Mouse (Mus musculus): ENCODE results near the gene Sipa1l2. TPM values are rescaled to one million over a fixed set of nuclear protein-coding genes. Genes with fewer than 3 reads are reported as not detected.

The Sipa1l2 gene
- total RNA-seq, 2 experiments from 2014 or later = 24.2 to 27.5 TPM

- no peak for DNase-seq (ENCODE audit: low spot score in 2 of 2)
These were observed 98.2 kb downstream of the Sipa1l2 start for GRCm38 (mm10) chr8:125471374-125471773.

- peak in 1 of 2 experiments; percentile 36 for DNase-seq (ENCODE audit: low spot score in 2 of 2)
These were observed 104.3 kb downstream of the Sipa1l2 start for GRCm38 (mm10) chr8:125465156-125465821.

GRCm38 (mm10) chr8:125462901-125463300 lies 106.7 kb downstream of the Sipa1l2 start:
- no peak for DNase-seq (ENCODE audit: low spot score in 2 of 2)

- no peak for DNase-seq (ENCODE audit: low spot score in 2 of 2)
These were observed 108.1 kb downstream of the Sipa1l2 start for GRCm38 (mm10) chr8:125461504-125461903.

GRCm38 (mm10) chr8:125460602-125461001 lies 109.0 kb downstream of the Sipa1l2 start:
- no peak for DNase-seq (ENCODE audit: low spot score in 2 of 2)

GRCm38 (mm10) chr8:125449048-125449447 lies 120.6 kb downstream of the Sipa1l2 start:
- no peak for DNase-seq (ENCODE audit: low spot score in 2 of 2)

GRCm38 (mm10) chr8:125447543-125447942 lies 122.1 kb downstream of the Sipa1l2 start:
- no peak for DNase-seq (ENCODE audit: low spot score in 2 of 2)

GRCm38 (mm10) chr8:125446236-125446635 lies 123.4 kb downstream of the Sipa1l2 start:
- DNase-seq (ENCODE audit: low spot score in 2 of 2) = no peak

- DNase-seq (ENCODE audit: low spot score in 2 of 2) = peak in 1 of 2 experiments; percentile 63
These were observed 124.4 kb downstream of the Sipa1l2 start for GRCm38 (mm10) chr8:125445225-125445609.

GRCm38 (mm10) chr8:125444457-125445224 lies 125.0 kb downstream of the Sipa1l2 start:
- no peak for DNase-seq (ENCODE audit: low spot score in 2 of 2)

GRCm38 (mm10) chr8:125435320-125436100 lies 134.1 kb downstream of the Sipa1l2 start:
- no peak for DNase-seq (ENCODE audit: low spot score in 2 of 2)

GRCm38 (mm10) chr8:125434151-125434550 lies 135.5 kb downstream of the Sipa1l2 start:
- no peak for DNase-seq (ENCODE audit: low spot score in 2 of 2)

- peak in 1 of 2 experiments; percentile 37 for DNase-seq (ENCODE audit: low spot score in 2 of 2)
These were observed 138.3 kb downstream of the Sipa1l2 start for GRCm38 (mm10) chr8:125431321-125431720.

- no peak for DNase-seq (ENCODE audit: low spot score in 2 of 2)
These were observed 138.8 kb downstream of the Sipa1l2 start for GRCm38 (mm10) chr8:125430796-125431195.

GRCm38 (mm10) chr8:125428979-125429690 lies 140.5 kb downstream of the Sipa1l2 start:
- DNase-seq (ENCODE audit: low spot score in 2 of 2) = no peak

GRCm38 (mm10) chr8:125423861-125424260 lies 145.7 kb downstream of the Sipa1l2 start:
- no peak for DNase-seq (ENCODE audit: low spot score in 2 of 2)

- no peak for DNase-seq (ENCODE audit: low spot score in 2 of 2)
These were observed 150.3 kb downstream of the Sipa1l2 start for GRCm38 (mm10) chr8:125419202-125419830.

GRCm38 (mm10) chr8:125416146-125416545 lies 153.5 kb downstream of the Sipa1l2 start:
- no peak for DNase-seq (ENCODE audit: low spot score in 2 of 2)

- no peak for DNase-seq (ENCODE audit: low spot score in 2 of 2)
These were observed 155.0 kb downstream of the Sipa1l2 start for GRCm38 (mm10) chr8:125414651-125415050.

Measured in gastrocnemius, postnatal 4 days (tissue).